Mouse (Mus musculus) 3134 (cell line): Measurements from ENCODE around the gene Hist1h2bc.

Experiments used
- DNase-seq: peaks from one replicate; pipeline ENCODE4 v3.0.0-alpha.2; 2011; ENCODE audit warnings: low spot score; ENCODE audit not compliant: insufficient read length; ENCODE audit errors: extremely low read depth

Hist1h2bc gene

DNA sequence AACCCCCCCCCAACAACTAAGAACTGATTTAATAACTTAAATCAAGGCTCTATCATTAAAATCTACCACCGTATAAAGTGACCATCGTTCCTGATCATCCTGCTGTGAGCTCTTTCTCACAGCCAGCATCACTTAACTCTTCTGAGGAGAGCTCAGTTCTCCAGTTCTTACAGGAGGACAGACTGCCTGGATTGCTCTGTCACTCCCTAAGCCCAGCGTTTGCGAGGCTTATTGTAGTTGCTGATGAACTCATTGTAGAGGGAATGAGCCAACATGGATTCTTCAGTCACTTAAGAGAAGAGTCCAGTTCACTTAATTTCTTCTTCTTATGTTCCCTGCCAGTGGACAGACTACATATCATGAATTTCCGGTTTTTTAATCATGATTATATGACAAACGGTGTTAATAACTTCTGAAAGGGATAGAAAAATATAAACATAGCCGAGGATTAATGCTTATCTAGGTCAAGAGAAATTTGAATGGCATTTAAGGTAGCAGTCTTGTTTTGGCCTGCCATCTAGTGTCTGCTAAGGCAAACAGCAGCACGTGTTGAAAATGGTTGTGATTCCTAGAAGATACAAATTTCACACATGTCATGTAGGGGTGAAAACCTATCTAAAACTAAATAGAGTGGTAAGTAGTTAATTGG, 48.3 kb downstream of the Hist1h2bc start:
- DNase-seq, result peak; percentile 22

DNA sequence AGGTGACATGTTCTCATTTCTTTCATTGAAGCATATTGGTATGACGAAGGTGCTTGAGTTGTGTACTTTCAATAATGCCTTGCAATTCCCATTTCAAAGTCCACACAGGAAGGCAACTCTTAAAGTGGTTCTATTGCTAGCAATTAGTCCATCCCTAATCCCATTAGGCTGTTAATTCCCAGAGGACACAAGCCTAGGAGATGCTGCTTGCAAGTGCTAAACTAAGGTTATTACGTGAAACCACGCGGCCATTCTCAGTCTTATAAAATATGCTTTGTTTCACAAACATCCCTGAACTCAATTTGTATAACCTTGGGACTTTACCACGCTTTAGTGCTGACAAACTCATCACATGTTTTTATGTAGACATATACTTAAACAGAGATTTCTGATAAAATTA, 53.1 kb downstream of the Hist1h2bc start:
- DNase-seq, result no peak

DNA sequence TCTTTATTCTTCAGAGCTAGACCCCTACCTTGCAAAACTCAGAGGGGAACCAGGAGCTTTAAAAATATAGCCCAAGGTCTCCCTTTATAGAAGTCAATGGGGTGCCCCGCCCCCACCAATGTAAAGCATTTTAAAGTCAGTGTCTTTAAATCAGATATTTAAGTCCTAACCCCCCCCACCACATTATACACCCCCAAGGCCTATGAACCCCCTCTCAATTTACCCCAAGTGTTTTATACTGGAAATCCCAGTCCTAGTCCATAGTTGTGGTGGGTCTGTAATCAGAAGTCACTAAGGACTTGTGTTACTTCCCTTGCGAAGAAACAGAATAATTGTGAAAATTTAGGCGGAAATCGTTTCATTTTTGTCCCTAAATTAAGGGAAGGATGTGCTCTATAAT, 54.0 kb downstream of the Hist1h2bc start:
- peak; percentile 23 for DNase-seq

GRCm38 (mm10) chr13:23738677-23739068, 54.7 kb downstream of the Hist1h2bc start, which contains the start of gene Hist1h1c:
Gene Hist1h1c, plus strand, starts transcription at chr13:23738808.
- DNase-seq, result peak; percentile 98

DNA sequence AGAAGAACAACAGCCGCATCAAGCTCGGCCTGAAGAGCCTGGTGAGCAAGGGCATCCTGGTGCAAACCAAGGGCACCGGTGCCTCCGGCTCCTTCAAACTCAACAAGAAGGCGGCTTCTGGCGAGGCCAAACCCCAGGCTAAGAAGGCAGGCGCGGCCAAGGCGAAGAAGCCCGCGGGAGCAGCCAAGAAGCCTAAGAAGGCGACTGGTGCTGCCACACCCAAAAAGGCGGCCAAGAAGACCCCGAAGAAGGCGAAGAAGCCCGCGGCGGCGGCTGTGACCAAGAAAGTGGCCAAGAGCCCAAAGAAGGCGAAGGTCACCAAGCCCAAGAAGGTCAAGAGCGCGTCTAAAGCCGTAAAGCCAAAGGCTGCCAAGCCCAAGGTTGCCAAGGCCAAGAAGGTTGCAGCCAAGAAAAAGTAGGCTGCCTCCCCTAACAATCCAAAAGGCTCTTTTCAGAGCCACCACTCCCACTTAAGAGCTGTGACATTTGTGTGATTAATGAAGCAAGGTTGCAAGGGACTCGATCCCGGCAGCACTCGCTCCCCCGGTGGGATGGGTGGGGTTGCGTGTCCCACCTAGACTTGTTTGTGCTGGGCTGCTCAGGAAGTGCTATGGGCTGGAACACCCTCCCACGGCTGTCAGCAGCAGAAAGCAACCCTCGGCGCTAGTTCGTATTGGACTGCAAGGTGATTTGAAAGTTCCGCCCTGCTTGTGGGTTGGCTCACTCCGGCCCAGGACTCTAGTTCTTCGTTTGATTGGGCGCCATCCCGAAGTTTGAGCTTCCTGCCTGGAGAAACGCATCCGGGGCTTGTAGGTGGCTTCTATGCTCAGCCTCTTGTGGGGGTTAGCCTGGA, 55.3 kb downstream of the Hist1h2bc start:
- peak; percentile 96 for DNase-seq

- no peak for DNase-seq
These were observed 55.9 kb downstream of the Hist1h2bc start for GRCm38 (mm10) chr13:23739922-23740252.

DNA sequence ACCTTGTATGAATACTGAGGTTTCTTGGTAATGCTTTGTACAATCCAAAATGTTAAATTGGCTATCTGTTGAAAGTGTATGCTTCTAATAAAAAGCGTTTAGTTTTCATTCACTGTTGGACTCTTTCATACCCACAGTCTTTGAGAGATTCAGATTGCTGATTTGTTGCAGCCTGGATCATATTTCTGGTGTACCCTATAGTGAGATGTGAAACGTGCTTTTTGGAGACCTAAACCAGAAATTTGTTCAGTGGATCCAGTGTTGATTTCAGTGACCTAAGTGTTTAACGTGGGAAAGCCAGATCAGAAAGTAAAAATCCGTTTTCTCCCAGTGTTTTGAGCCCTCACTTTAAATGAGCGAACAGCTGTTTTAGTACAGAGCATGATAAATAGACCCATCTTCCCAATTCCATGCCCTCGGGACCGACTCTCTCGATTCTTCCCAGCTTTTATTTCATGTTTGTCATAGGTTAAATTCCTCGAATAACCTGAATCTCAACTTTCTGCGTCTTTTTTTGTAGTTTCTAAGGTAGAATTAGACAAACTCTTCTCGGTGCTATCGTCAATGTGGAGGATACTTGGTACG, 56.3 kb downstream of the Hist1h2bc start:
- no peak for DNase-seq

- peak; percentile 33 for DNase-seq
These were observed 56.9 kb downstream of the Hist1h2bc start for GRCm38 (mm10) chr13:23740910-23741309.

DNA sequence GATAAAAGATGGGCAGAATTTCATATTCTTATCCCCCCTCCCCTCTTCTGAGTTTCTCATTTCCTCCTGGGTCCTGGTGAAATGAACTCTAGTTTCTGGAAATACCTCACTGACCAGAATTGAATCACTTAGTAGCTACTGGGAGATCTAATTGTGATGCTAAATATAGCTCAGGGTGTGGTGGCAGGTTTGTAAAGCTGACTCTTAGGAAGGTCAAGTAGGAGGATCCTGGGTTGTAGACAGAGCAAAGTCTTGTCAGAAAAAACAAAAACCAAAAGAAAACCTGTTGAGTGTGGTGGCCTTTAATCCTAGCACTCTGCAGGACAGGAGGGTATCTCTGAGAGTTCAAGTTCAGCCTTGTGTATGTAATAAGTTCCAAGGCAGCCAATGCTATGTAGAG, 58.0 kb downstream of the Hist1h2bc start:
- no peak for DNase-seq
